12 mouse cellular contexts compared by ENCODE assay signal in the genomic region with DNA sequence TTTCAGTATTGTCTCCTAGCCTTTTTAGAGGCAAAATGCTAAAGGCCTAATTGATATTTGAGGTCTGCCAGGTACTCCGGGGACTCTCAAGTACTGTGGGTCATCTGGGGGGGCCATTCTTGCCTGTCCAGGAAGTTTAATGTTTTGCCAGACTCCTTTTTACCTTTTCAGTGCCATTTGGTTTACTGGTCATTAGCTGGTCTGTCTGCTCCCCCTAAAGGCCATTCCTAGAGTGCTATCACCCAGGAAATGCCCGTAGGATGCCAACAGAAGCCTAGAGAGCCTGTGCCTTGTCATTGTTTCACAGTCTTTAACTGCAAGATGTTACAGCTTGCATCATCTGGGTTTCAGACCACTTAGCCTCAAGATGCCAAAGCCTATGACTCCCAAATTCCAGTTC. TPM values are rescaled to one million over a fixed set of nuclear protein-coding genes. Genes with fewer than 3 reads are reported as not detected.
DNase-seq lines count a peak whose midpoint lies in the region; TF ChIP-seq lines count a peak whose summit lies in the region.
"Had no signal": no experiment of that assay in that cellular context is flagged by ENCODE, and none has a peak within 500 bp of the region (broad histone marks: within the 10 kb centered on the region; RNA-seq: fewer than 3 reads in every experiment).

No protein-coding gene starts in this region.

- peak; percentile 69 for TF ChIP-seq CTCF in heart, adult 2 months (IDR thresholded peaks at IDR 0.05)
- no peak; the same call in 1 of the 2 replicates for TF ChIP-seq CTCF in kidney, adult 2 months (conservative IDR thresholded peaks at IDR 0.05; ENCODE audit: insufficient read depth, insufficient read length, low read depth, low read length)

- H3K27me3 ChIP-seq in heart, adult 2 months (ENCODE audit: control insufficient read depth, insufficient read depth, low read length), result no peaks in the 10 kb centered on the region
- H3K27me3 ChIP-seq in kidney, adult 2 months (replicated peaks; ENCODE audit: control insufficient read depth, insufficient read depth, low read length), result no peaks in the 10 kb centered on the region
- H3K27me3 ChIP-seq: intestine, embryonic 15.5 days; liver, embryonic 15.5 days had no signal

- intact Hi-C loops in heart, adult 2 months (cut with DNase I), result loop anchor here (5.0 to 10.0 kb wide), 2 partner anchors 35 to 97 kb away; partner anchors contain the start of gene Trabd2b
- intact Hi-C loops in heart, postnatal 36 days (cut with DNase I), result loop anchor here (1.0 to 5.0 kb wide), 2 partner anchors 95 to 142 kb away; no protein-coding TSS in a partner anchor

- no peak for TF ChIP-seq EP300 in heart, adult 2 months (IDR thresholded peaks at IDR 0.05; ENCODE audit: insufficient read depth, low read depth, low read length)

- no peak overlapping the region for H3K4me3 ChIP-seq in heart, adult 2 months
- no peak overlapping the region for H3K4me3 ChIP-seq in kidney, adult 2 months (ENCODE audit: insufficient read depth, low read depth, low read length)
- H3K4me3 ChIP-seq: intestine, embryonic 15.5 days; liver, embryonic 15.5 days had no signal

- H3K36me3 ChIP-seq in heart, adult 2 months (ENCODE audit: control insufficient read depth, insufficient read depth, low read length), result peaks cover 1% of the 10 kb centered on the region; the same call in 1 of the 2 replicates
- no peaks in the 10 kb centered on the region for H3K36me3 ChIP-seq in kidney, adult 2 months (ENCODE audit: control insufficient read depth, insufficient read depth, low read length)
- H3K36me3 ChIP-seq: intestine, embryonic 15.5 days; liver, embryonic 15.5 days had no signal

- no peak for DNase-seq in heart, adult 2 months
- DNase-seq in heart, postnatal 36 days, result no peak
- peak; percentile 12 for DNase-seq in lung, postnatal 25 days (ENCODE audit: low spot score)
- DNase-seq in lung, postnatal 14 days, result no peak
- DNase-seq in kidney, adult 2 months, result peak; percentile 61
- peak; percentile 11 for DNase-seq in retina, postnatal 1 day
- DNase-seq in layer of hippocampus, postnatal 36 days, result no peak
- no peak for DNase-seq in urinary bladder, postnatal 36 days (ENCODE audit: low spot score in 2 of 2)
- DNase-seq: embryo, embryonic 11 days had no signal

- H3K4me1 ChIP-seq in heart, adult 2 months (ENCODE audit: control insufficient read depth, insufficient read depth, low read length), result no peaks in the 10 kb centered on the region; the same call in 1 of the 2 replicates
- peaks cover 3% of the 10 kb centered on the region; the same call in 1 of the 2 replicates for H3K4me1 ChIP-seq in kidney, adult 2 months (ENCODE audit: control insufficient read depth, insufficient read depth, low read length)
- H3K4me1 ChIP-seq: liver, embryonic 15.5 days had no signal

- no peak for TF ChIP-seq POLR2A in heart, adult 2 months (IDR thresholded peaks at IDR 0.05; ENCODE audit: insufficient read depth, low read depth, low read length)
- TF ChIP-seq POLR2A in kidney, adult 2 months (IDR thresholded peaks at IDR 0.05; ENCODE audit: low read depth, low read length), result no peak

- H3K79me2 ChIP-seq in heart, adult 2 months (replicated peaks; ENCODE audit: control insufficient read depth, insufficient read depth, low read length), result no peaks in the 10 kb centered on the region

- H3K9ac ChIP-seq in heart, adult 2 months (ENCODE audit: low read depth, low read length), result no peak overlapping the region
- H3K9ac ChIP-seq: intestine, embryonic 15.5 days; liver, embryonic 15.5 days had no signal

- no peak overlapping the region for H3K27ac ChIP-seq in heart, adult 2 months
- H3K27ac ChIP-seq in kidney, adult 2 months (ENCODE audit: insufficient read depth, low read depth, low read length), result no peak overlapping the region
- H3K27ac ChIP-seq: intestine, embryonic 15.5 days; liver, embryonic 15.5 days had no signal

- 39% methylated on average over 2 of the region's 2 CpGs for WGBS in heart, adult 2 months
- 31% methylated on average over 2 of the region's 2 CpGs for WGBS in kidney, adult 2 months

RNA-seq across cellular contexts. Expression of gene Trabd2b, which starts 35.7 kb away (rescaled TPM):
- 10 to 100 TPM; 60.1 to 69.8 TPM for total RNA-seq in heart, adult 2 months (2021)
- 29.1 and 42.7 TPM in 2 replicates for polyA plus RNA-seq in heart, adult 2 months (2012; rRNA removed)
- 10 to 100 TPM; 53.1 to 71.5 TPM for total RNA-seq in heart, postnatal 36 days (2021)
- 31.5 and 32.2 TPM in 2 replicates for polyA plus RNA-seq in kidney, adult 2 months (2012; rRNA removed)
- 1 to 10 TPM; 1.0 to 1.8 TPM for total RNA-seq in layer of hippocampus, postnatal 36 days (2021)
- total RNA-seq: neutrophil, adult 5-6 weeks had no signal

Comparison
In these comparisons a context has a peak if more than half of its experiments do, and no peak if none do; other contexts are left out.
1. DNase-seq: peak in lung, postnatal 25 days (single experiment), kidney, adult 2 months (single experiment) and retina, postnatal 1 day (single experiment); none in heart, adult 2 months (0 of 2), heart, postnatal 36 days (0 of 2), lung, postnatal 14 days (single experiment), layer of hippocampus, postnatal 36 days (0 of 2) and urinary bladder, postnatal 36 days (0 of 2).
2. RNA of gene Trabd2b, which starts 35.7 kb away (total RNA-seq): 53.1 to 71.5 TPM in heart, postnatal 36 days and 60.1 to 69.8 TPM in heart, adult 2 months; 1.0 to 1.8 TPM in layer of hippocampus, postnatal 36 days; every median in the first group is over 10 times any median in the second.